Mouse (Mus musculus) neutrophil, adult 59 days (primary cell): ENCODE data around the gene Fkbp10. TPM values are rescaled to one million over a fixed set of nuclear protein-coding genes. Genes with fewer than 3 reads are reported as not detected.

ENCODE experiments used
- total RNA-seq, 2 experiments: library from RNA; stranded (reverse); gene quantifications; 1 replicate in 1 of 2; 2 replicates in 1 of 2; pipeline ENCODE4 v1.2.4; 2023

Fkbp10 gene
- under 1 TPM in 1 of 2 experiments, not detected in 1; 0.47 TPM for total RNA-seq

DNA sequence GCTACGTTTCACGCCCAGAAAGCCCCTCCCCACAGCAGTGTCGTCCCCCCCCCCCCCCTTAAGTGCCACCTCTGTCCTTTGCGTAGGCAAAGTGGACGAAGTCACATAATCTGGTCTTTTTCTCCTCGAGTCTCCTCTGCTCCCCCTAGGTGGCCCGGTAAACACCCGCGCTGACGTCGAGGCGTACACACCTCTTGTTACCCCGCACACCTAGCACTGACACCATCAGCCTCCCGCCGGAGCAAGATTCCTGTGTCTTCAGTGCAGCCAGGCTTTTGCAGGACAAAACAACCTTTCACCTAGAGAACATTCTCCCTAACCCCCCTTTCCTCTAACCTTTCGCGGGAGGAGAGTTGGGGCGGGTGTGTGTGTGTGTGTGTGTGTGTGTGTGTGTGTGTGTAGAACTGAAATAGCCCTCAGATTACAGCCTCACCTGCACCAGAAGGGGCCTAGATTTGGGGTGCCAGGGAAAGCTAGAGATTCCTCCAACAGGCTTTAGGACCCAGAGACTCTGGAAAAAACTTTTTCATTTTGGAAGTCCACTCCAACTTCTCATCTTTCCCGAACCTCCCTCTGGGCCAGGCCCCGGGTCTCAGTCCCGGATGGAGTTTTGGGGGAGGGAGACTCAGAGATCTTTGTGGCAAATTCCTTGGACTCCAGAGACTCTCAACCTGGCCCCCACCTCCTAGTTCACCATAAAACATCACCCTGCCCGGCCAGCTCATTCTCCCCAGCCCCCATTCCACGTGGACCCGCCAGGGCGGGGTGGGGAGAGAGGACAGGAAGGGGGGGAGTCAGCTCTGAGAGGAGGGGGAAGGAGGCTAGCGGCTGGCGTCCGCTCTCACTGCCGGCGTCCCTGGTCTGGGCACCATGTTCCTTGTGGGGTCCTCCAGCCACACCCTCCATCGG, at the start of gene Fkbp10:
TSS of gene Fkbp10 (plus strand) at position 784 of the 909 bp plus-strand sequence.

DNA sequence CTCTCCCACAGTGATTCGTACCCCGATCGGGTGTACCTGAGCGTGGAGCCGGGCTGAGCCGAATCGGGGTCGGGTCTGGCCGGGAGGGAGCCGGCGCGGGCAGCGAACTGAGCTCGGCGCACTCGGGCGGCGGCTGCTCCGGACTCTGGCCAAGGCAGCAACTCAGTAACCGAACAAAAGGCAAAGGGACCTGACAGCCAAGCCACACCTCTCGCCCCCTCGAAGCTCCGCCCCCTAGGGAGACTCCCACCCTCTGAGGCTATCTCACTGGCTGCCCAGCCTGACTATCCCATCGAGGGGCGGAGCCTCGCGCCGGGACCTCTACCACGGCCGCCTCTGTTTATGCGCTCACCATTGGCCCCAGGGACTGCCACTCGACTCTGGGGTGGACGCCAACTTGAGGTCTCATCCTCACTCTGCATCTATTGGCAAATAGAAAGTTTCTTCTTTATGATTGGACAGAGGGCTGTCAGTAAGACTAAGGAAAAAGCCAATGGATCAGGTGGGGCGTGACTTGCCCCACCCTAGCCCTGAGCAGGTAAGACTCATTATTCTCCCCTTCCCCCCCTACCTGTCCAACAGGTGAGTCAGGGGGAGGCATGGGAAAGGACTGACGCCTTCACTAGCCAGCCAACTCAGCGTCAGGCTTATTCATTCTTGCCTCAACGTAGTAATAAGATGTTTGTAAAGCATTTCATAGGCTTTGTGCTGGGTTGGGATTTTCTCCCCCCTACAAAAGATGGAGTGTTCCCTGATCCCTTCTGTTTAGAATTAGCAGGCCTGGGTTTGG, 17.7 kb upstream of the Fkbp10 start, which contains the start of gene Jup:
TSS of gene Jup (minus strand) at position 164 of the 790 bp plus-strand sequence.

DNA sequence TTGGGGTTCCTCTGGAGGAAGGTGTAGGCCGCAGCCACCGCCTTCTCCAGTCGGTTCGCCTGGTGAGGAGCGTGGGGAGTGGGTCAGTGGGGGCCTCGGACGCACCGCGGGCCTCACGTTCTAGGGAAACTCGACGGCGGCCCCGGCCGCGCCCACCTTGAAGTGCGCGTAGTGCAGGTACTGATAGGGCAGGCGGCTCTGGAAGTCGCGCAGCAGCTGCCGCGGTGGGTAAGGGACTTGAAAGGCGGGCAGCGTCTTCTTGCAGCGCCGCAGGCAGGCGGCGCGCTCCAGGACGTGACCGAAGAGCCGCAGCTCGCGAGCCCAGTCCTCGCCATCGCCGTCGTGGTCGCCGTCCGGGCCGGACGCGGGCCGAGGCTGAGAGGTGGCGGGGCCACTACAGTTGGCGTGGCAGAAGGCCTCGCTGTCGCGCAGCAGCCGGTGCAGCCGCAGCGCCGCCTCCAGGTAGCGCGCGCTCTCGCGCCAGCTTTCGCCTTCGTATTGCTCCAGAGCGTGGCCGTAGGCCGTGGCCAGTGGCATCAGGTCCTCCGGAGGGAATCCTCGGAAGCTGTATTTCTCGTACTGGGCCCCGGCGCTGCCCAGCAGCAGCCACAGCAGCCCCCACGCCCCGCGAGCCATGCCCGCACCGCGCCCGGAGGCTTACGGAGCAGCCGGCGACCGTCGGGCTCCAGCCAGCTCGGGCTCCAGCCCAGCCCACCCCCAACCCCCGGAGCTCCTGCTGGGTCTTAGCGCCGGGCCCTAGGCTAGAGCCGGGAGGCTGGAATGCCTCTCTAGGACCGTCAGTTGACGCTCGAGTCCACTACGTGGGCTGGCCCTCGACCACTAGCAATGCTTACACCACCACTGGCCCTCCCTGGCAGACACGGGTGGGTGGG, 1.2 kb upstream of the Fkbp10 start, which contains the start of gene P3h4:
TSS of gene P3h4 (minus strand) at position 816 of the 893 bp plus-strand sequence.

DNA sequence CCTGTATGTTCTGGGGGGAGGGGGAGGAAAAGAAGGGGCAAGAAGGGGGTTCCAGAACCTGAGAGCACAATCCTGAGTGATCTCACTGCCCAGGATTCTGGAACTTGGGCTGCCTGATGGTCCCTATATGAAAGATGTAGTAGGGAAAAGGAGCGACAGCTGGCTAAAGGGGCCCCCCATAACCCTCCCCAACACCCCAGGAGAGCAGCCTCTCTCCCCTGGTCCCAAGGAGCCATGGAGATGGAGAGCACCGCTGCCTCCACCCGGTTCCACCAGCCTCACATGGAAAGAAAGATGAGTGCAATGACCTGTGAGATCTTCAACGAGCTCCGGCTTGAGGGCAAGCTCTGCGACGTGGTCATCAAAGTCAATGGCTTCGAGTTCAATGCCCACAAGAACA, 26.3 kb downstream of the Fkbp10 start, which contains the start of the genes Nt5c3b and Klhl10:
TSS of gene Nt5c3b (minus strand) at position 12 of the 400 bp plus-strand sequence.
TSS of gene Klhl10 (plus strand) at position 121 of the 400 bp plus-strand sequence.

DNA sequence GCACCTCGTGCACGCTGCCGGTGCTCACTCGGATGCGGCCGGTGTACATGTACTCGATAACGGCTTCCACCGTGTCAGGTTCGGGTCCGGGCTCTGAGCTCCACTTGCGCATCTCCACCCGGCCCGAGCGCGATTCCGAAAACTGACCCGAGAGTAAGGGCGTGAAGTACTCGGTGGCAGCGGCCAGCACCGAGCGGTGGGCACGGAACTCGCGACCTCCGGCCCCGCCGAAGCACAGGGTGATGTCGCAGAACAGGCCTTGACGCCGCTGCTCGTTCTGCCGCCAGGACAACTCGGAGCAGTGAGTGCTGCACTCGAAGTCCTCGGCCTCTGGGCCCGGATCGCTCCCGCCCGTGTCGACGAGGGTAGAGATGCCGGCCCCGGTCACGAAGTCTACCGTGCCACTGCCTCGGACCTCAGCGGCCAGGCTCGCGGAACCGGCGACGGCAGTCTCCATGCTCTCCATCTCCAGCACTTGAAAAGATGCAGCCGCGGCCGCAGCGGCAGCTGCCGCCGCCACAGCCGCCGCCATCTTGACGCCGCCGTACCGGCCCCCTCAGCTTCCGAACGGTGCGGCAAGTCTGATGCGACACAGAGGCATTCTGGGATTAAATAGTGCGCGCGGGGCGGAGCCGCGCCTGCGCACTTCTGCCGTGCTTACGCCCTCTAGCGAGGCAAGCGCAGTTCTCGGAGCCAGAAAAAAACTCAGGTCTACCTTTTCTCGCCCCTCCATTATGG, 56.9 kb downstream of the Fkbp10 start, which contains the start of gene Klhl11:
TSS of gene Klhl11 (minus strand) at position 545 of the 738 bp plus-strand sequence.

Other genes with a start within 250 kb of the Fkbp10 start
- not detected for gene Krt9, start 222.5 kb upstream of the Fkbp10 start, total RNA-seq
- gene Krt14, start 208.1 kb upstream of the Fkbp10 start, total RNA-seq: not detected
- not detected for gene Krt16, start 166.8 kb upstream of the Fkbp10 start, total RNA-seq
- gene Krt17, start 154.7 kb upstream of the Fkbp10 start, total RNA-seq: not detected
- not detected for gene Krt42, start 145.8 kb upstream of the Fkbp10 start, total RNA-seq
- gene Eif1, start 95.8 kb upstream of the Fkbp10 start, total RNA-seq: 1,000 to 10,000 TPM; 1,497 to 1,503 TPM
- gene Gast, start 81.3 kb upstream of the Fkbp10 start, total RNA-seq: 1 to 10 TPM in 1 of 2 experiments, not detected in 1; 1.2 TPM
- under 1 TPM in 1 of 2 experiments, not detected in 1; 0.29 TPM for gene Hap1, start 59.6 kb upstream of the Fkbp10 start, total RNA-seq
- gene Jup, start 17.9 kb upstream of the Fkbp10 start, total RNA-seq: 10 to 100 TPM; 19.6 to 27.9 TPM
- gene P3h4, start 861 bp upstream of the Fkbp10 start, total RNA-seq: not detected
- 1 to 10 TPM; 4.1 to 6.9 TPM for gene Nt5c3b, start 26.1 kb downstream of the Fkbp10 start, total RNA-seq
- under 1 TPM in 1 of 2 experiments, not detected in 1; 0.24 TPM for gene Klhl10, start 26.2 kb downstream of the Fkbp10 start, total RNA-seq
- gene Klhl11, start 57.0 kb downstream of the Fkbp10 start, total RNA-seq: 10 to 100 TPM; 10.2 to 13.7 TPM
- 100 to 1,000 TPM; 124 to 133 TPM for gene Acly, start 112.3 kb downstream of the Fkbp10 start, total RNA-seq
- gene Ttc25, start 129.9 kb downstream of the Fkbp10 start, total RNA-seq: not detected
- gene Cnp, start 159.2 kb downstream of the Fkbp10 start, total RNA-seq: 10 to 100 TPM; 14.3 to 16.9 TPM
- 10 to 100 TPM; 40.5 to 55.3 TPM for gene Nkiras2, start 203.5 kb downstream of the Fkbp10 start, total RNA-seq
- 100 to 1,000 TPM; 119 to 154 TPM for gene Dnajc7, start 204.5 kb downstream of the Fkbp10 start, total RNA-seq